Mouse (Mus musculus) lung, adult 2 months (tissue): ENCODE results near the gene Nifk. TPM values are rescaled to one million over a fixed set of nuclear protein-coding genes. Genes with fewer than 3 reads are reported as not detected.

Experiments used
- DNase-seq: peaks from one replicate; pipeline ENCODE4 v3.0.0; 2022
- H3K4me1 ChIP-seq: fragments of 200-500 bp; 2 replicates; pipeline ENCODE4 v1.6.1; 2011; ENCODE audit warnings: low read length; ENCODE audit not compliant: control insufficient read depth, insufficient read depth
- H3K4me3 ChIP-seq: fragments of 200-500 bp; replicated peaks from 2 replicates; pipeline ENCODE3; 2011; ENCODE audit warnings: low read depth, mild to moderate bottlenecking, control low read depth, low read length; ENCODE audit errors: extremely low read depth
- CTCF ChIP-seq: fragments of 200-500 bp; IDR thresholded peaks from 2 replicates; pipeline ENCODE4 v1.5.1; 2011; ENCODE audit warnings: mild to moderate bottlenecking, low read length, control low read depth; ENCODE audit not compliant: insufficient read depth
- POLR2A ChIP-seq: fragments of 200-500 bp; IDR thresholded peaks from 2 replicates; pipeline ENCODE4 v1.6.1; 2011; ENCODE audit warnings: low read depth, mild to moderate bottlenecking, control low read depth, low read length, borderline replicate concordance; ENCODE audit errors: extremely low read depth
- WGBS: fragments of 180-500 bp; shearing (Covaris S2); methylation state at CpG from one replicate; pipeline ENCODE4 v1.1.7; 2018; 5-methylcytosine and 5-hydroxymethylcytosine counted together
- polyA plus RNA-seq: library from polyadenylated mRNA; depleted of rRNA; stranded (reverse); fragments of >200 nt; gene quantifications from 2 replicates; pipeline ENCODE4 v1.2.3, GENCODE M21; 2012; rRNA removed

The Nifk gene
- polyA plus RNA-seq, 1 experiment = 5.9 TPM

- TF ChIP-seq POLR2A (no peak), CTCF (no peak)
- H3K4me1 ChIP-seq = no peaks in the 10 kb centered on the region
- WGBS = 75% methylated on average over 8 of the region's 8 CpGs
- DNase-seq = no peak
- H3K4me3 ChIP-seq = no peak overlapping the region
Measured at GRCm38 (mm10) chr1:118380105-118380786, 58.6 kb downstream of the Nifk start.

Other genes starting within 250 kb of the Nifk start
- gene Gm29106, start 145.3 kb upstream of the Nifk start, polyA plus RNA-seq = not detected in 2 replicates
- gene Tsn, start 10.1 kb upstream of the Nifk start, polyA plus RNA-seq = 37.5 and 41.5 TPM in 2 replicates
- gene Clasp1, start 67.2 kb downstream of the Nifk start, polyA plus RNA-seq = 17.9 and 21.5 TPM in 2 replicates